Mouse (Mus musculus) liver, embryonic 14.5 days (tissue): ENCODE measurements around the gene Zfp451.

ENCODE experiments used
- CTCF ChIP-seq: IDR thresholded peaks from 2 replicates; pipeline ENCODE4 v1.5.1; 2016; ENCODE audit warnings: antibody characterized with exemption, low read depth, control low read depth
- EP300 ChIP-seq: IDR thresholded peaks from 2 replicates; pipeline ENCODE4 v1.6.1; 2016; ENCODE audit warnings: antibody characterized with exemption, low read depth

DNA sequence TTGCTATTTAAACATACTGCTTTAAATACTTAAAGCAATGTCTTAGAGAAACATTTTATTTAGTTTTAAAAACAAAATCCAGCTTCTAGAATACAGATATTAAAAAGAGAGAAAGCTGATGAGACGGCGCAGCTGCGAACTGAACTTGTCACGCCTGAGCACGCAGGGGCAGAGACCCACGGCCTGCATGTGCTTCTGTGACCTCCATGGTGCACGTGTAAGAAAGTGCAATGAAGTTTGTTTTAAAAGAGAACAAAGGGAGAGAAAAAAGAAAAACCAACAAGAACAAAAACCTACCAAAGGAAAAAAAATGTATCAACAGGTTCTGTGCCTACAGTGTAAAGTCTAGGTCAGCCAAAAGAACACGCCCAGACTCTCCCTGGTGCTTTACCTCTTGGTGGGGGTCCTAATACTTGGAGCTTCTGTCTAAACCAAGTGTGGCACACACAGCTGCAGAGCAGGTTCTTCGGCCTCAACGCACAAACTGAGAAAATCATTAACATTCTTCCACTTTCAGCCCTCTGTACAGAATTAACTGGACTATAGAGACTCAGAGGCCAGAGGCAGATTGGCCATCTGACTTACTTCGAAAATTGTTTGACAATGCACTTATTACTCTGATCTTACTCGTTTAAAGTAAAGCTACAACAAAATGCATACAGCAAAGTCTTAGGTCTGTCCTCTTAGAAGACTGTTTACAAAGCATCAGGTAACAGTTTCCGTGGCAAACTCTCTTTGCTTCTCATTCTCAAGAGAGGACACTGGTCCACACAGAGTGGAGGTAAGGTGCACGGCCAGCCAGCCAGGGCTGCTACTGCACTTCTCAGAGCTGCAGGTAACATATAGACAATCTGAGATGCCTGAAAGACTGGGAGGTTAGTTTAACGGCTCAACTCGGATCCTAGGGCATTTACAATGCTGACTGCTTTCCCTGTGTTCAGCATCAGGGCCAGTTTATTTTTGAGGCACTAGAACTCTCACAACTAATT, 47.6 kb downstream of the Zfp451 start:
- TF ChIP-seq CTCF, result no peak
- TF ChIP-seq EP300, result no peak
